Mouse (Mus musculus) liver, adult 2 months (tissue): ENCODE measurements around the gene Robo1.

Experiments
- CTCF ChIP-seq: fragments of 200-500 bp; IDR thresholded peaks from 2 replicates; pipeline ENCODE4 v1.5.1; 2011; ENCODE audit warnings: low read depth, low read length, control low read depth
- POLR2A ChIP-seq: fragments of 200-500 bp; IDR thresholded peaks from 2 replicates; pipeline ENCODE4 v1.6.1; 2011; ENCODE audit warnings: low read length, control low read depth; ENCODE audit not compliant: insufficient read depth; ENCODE audit errors: extremely low read depth

GRCm38 (mm10) chr16:72788017-72788416 is 479.9 kb downstream of the Robo1 start:
- no peak for TF ChIP-seq CTCF
- TF ChIP-seq POLR2A: no peak
